Mouse (Mus musculus) erythroblast, adult 5-6 weeks (primary cell): Measurements from ENCODE around the gene Hist1h2bk. TPM values are rescaled to one million over a fixed set of nuclear protein-coding genes. Genes with fewer than 3 reads are reported as not detected.

Experiments used
- ATAC-seq: replicated peaks from 2 replicates; pipeline ENCODE4 v1.8.0; 2016; ENCODE audit warnings: moderate number of reproducible peaks, mild to moderate bottlenecking, moderate TSS enrichment, inconsistent platforms; ENCODE audit not compliant: poor library complexity, low FRiP score, severe bottlenecking
- total RNA-seq, 2 experiments: library from RNA; stranded (forward) in 1 of 2; stranded (reverse) in 1 of 2; fragments of 150-400 nt in 1 of 2; fragments of 200-764, 138-1000 nt in 1 of 2; gene quantifications; 2 replicates each; pipeline versions ENCODE4 v1.2.3 to v1.2.4; 2015 to 2017; ENCODE audit warnings: low replicate concordance in 2 of 2

Hist1h2bk gene
- total RNA-seq (2015; ENCODE audit: low replicate concordance): 14.6 and 64.4 TPM in 2 replicates
- total RNA-seq (2017; ENCODE audit: low replicate concordance): 627 and 660 TPM in 2 replicates

DNA sequence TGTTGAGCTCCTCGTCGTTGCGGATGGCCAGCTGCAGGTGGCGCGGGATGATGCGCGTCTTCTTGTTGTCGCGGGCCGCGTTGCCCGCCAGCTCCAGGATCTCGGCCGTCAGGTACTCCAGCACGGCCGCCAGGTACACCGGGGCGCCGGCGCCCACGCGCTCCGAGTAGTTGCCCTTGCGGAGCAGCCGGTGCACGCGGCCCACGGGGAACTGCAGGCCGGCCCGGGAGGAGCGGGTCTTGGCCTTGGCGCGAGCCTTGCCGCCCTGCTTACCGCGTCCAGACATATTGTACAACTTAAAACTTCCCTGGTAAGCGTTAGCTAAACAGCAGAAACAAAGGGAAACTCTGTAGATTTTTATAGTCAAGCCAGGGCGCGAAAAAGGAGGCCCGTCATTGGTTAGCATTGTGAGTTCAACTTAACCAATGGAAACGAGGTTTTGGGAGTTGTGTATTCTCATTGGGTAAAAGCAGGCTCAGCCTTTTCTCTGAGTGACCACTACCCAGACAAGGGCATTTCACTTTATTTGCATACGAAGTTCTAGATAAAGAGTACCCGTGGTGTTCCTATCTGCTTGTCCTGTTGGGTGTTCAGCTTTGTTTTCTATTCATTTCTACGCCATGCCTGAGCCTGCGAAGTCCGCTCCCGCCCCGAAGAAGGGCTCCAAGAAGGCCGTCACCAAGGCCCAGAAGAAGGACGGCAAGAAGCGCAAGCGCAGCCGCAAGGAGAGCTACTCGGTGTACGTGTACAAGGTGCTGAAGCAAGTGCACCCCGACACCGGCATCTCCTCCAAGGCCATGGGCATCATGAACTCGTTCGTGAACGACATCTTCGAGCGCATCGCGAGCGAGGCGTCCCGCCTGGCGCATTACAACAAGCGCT is at the start of gene Hist1h2bk, which contains the start of gene Hist1h2ah:
Hist1h2bk (plus strand) TSS at position 604 of the 882 bp plus-strand sequence.
Hist1h2ah (minus strand) TSS at position 302 of the 882 bp plus-strand sequence.
- peak; percentile 86 for ATAC-seq

DNA sequence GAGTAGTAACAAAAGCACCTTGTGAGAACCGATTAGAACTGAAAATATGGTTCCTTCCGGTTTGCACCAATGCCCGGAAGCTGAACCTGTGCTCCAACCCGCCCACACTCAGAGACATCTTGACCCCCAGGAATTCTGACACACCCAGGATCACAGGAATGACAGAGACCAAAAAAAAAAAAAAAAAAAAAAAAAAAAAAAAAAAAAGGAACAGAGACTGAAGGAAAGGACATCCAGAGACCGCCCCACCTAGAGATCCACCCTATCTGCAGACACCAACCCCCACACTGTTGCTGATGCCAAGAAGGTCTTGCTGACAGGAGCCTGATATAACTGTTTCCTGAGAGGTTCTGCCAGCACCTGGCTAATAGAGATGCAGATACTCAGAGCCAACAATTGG is 43.1 kb upstream of the Hist1h2bk start:
- no peak for ATAC-seq

DNA sequence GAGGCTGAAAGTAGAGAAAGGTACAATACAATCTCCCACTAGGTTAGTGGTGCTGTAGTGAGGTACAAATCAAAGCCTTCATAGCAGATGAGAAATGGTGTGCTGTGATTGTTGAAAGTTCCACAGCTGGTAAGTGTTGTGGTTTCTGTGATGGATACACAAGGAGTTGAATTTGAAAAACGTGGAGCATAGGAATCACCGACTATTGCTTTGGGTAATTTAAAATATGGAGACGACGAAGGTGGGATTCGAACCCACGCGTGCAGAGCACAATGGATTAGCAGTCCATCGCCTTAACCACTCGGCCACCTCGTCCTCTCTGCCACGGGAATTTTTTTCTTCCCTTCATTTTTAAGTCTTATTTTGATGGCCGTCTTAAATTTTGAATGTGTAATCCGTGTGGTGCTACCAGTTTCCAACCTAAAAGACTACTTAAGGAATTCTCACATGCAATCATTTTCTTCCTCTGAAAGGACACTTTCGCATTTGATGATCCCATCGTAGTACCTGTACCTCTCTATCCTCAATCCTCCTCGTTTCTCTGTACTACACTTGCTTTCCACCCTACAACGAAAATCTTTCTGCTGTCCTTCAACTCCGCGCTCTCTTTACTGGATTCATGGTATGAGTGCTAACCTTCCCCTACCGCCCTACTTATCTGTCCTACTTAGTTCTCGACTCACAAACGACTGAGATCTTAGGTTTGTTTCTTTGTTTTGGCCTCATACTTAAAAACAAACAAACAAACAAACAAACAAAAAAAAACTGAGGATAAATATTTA is 41.5 kb upstream of the Hist1h2bk start:
- no peak for ATAC-seq

DNA sequence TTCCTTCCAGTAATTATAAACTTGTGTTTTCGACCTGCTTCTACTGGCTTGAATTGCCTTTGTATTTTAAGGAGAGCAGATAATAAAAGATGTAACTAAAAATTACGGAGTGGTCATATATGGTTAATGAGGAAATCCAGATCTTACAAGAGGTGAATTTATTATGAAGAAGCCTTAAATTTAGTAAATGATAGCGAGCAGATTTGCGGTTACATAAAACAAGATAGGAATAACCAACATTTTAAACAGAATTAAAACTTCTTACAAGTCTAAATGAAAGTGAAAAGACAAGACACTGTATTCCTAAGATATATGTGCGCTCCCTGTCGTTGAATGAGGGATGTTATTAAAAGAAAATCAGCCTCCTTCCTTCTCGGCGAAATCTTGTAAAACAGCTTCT is 40.8 kb upstream of the Hist1h2bk start:
- no peak for ATAC-seq

DNA sequence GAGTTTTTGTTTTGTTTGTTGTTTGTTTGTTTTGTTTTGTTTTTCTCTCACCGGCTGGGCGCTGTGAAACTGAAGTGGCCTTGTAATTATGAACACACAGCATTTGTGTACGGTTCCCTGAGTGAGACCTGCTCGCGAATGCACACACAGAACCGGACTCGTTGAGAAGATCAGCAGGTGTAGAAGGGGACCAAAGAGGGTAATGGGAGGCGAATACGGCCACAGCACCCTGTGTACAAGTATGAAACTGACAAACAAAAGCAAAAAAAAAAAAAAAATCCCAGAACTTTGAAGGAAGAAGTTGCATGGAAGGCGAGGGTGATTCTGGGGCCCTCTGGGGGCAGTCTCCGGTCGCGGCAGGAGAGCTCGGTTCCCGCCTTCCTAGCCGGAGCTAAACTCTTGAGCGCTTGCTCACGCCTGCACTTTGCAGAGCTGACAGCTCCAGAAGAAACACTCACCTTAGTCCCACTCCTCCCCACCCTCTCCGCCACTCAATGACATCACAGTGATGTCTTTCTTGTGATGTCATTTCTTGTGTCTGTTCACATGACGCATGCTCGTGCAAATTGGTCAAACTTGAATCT is 40.2 kb upstream of the Hist1h2bk start:
- no peak for ATAC-seq

DNA sequence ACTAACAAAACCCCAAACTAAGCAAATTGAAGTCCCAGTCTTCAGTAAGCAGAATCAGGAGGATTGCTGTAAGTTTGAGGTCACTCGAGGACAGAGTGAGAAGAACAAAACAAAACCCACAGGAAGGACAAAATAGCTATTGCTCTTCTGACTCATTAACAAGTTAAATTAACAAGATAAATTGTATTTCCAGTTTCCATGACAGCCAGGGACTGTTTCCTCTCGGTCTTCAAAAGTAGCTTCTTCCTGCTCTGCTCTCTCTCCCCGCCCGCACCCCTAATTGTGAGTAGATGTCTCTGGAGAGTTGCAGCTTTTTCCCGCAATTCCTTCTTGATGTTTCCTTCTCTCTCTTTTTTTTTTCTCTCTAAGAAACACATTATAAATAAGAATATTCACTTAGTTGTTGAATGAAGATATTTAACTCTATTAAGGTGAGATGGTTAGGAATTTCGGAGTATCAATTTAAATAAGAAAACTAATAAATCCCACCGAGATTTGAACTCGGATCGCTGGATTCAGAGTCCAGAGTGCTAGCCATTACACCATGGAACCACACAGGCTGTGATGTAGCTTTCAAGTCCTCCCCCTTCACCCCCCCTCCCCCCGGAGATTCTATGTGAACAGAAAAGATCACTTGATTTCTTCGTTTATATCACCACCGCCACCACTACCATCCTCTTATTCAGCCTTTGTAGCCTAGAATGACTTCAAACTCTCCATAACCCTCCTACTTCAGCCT is 39.4 kb upstream of the Hist1h2bk start:
- ATAC-seq: no peak

DNA sequence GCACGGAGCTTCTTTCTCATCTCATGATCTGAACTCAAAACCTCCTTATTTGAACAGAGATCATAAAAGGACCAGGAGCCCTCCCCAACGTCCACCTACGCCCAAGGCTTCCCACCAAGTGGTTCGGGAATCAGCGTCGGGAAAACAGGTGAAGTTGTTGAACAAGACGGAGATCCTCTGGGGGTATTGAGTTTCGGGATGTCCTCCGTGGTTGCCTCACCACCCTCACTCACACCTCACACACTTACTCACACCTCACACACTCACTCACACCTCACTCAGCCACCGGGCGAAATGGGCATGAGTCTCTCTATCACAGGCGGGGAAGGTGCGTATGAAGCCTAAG is 38.9 kb upstream of the Hist1h2bk start:
- no peak for ATAC-seq

DNA sequence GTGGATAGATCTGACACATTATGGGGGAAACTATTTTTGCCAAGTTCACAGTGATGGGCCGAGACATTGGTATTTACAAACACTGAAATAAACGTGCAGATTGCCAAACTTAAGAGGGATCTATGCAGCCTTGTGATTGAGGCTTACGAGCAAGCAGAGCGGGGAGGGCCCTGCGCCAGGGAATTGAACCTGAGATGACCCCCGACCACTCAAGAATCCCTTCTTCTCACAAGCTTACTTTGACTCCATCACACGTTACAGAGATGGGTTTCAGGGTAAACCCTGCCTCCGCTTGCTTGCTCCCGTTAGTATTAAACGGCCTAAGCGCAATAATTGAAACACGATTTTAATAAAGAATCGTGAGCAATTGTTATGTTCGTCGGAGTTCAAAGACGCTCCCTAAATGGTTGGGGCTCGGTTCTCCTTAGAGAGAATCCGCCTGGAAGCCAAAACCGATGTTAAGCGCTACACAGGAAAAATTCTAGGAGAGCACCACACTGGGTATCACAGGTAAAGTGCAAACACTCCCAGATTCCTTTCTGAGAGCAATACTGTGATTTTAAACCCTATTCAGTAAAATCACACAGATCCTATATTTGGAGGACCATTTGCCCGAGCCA is 38.4 kb upstream of the Hist1h2bk start:
- ATAC-seq: no peak

DNA sequence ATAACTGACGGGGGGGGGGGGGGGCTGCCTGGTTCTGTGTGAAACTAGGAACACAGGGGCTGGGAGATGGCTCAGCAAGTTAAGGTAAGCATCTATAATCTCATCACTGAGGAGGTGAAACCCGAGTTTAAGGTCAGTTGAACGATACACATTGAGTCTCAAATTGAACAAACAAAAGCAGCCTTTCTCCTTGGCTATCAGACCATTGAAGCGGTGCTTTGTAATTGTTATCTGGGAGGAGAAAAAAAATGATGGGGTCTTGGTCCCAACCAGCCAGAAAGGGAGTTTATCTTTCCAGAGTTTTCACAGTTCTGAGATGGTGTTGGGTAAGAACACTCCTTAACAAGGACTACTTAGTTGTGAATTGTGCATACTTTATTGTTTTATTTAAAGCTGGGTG is 37.8 kb upstream of the Hist1h2bk start:
- no peak for ATAC-seq

DNA sequence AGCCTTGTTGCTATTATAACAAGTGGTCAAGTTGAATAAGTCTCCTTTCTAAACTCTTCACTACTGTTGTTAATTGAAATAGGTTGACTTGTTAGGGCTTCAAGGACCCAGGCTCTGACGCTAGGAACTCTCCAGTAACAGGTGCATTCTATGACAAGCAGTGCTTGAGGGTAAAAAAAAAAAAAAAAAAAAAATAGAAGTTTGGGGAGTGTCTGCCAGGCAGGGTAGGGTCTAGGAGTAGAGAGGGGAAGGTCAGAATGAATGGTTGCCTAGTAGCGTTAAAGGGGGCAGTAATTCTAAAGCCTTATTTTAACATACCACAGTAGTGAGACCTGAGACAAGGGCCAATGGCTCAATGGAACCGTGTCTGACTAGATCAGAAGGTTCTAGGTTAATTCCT is 37.3 kb upstream of the Hist1h2bk start:
- no peak for ATAC-seq

DNA sequence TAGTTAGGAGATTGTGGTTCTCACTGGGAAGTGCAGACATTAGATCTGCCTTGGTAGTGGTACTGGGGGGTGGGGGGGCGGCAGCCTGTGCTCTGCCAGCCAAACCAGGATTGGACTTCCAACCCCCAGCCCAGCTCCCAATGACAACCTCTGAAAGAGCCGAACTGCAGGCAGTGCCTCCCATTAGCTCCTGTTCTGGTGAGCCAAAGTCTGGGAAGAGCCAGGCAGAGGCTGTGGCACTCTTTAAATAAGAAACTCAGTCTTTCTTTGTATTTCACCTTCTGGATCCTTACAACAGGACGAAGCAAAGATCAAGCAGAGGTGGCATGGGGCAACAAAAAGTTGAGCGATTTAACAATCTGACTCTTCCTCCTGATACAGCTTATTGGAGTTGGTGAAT is 36.5 kb upstream of the Hist1h2bk start:
- ATAC-seq: no peak

DNA sequence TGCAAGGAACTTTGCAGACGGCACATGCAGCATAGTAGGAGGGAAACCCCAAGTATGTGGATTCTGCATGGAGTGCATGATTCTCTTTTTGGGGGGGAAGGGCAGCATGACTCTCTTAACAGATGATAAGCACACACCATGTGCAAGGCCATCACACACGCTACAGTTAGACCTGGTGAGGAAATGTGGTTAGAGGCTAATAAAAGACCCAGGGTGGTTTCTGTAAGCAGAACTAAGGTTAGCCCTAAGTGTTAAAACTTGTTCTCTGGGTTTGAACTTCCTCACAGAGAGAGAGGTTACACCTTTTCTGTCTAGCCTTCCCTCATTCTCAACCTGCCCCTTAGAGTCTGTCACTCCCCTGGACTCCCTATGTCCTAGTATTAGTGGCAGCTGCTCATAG is 34.3 kb upstream of the Hist1h2bk start:
- ATAC-seq: no peak

DNA sequence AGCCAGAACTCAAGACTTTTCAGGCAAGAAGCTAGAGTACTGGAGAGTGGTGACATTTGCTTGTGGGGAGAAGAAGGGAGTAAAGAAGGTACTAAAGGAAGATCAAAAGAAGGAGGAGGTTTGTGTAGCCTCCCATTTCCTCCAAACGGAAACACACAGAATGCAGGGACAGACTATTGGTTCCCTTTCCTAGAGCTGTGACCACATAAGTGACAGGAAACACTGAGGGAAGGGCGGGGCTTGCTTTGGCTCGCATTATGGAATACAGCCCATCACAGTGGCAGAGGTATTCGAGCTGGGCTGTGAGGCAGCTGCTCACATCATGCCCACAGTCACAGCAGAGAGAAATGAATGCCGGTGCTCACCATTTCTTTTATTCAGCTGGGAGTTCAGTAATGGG is 33.8 kb upstream of the Hist1h2bk start:
- ATAC-seq: no peak

DNA sequence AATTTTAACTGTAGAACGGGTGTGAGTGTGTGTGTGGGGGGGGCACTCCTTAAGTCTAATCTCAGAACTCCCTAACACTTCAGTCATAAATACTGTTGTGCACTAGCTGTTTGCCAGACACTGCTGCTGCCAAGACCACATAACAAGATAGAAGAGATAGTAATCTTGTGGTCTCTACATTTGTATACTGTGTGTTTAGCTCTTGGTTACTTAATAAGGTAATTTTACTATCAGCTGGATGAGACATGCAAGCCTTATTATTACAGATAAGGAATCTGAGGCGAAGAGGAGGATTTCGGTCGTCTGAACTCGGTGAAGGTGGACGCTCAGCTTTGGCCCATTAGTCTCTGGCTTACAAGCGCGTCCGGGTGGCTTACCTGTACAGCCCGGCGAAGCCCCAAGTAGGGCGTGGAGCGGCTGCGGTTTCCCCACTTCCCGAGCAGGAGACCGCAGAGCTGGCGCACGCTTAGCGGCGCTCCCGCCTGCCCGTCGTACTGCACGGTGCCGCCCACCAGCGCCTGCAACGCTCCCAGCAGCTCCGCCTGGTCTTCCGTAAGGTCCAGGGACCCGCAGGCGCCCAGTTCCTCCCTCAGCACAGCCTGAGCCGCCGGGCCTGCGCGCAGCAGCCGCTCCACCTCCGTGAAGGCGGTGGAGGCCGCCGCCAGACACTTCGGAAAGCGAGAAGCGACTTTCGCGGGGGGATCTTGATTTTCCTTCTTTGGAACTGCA is 29.9 kb upstream of the Hist1h2bk start:
- ATAC-seq: no peak

DNA sequence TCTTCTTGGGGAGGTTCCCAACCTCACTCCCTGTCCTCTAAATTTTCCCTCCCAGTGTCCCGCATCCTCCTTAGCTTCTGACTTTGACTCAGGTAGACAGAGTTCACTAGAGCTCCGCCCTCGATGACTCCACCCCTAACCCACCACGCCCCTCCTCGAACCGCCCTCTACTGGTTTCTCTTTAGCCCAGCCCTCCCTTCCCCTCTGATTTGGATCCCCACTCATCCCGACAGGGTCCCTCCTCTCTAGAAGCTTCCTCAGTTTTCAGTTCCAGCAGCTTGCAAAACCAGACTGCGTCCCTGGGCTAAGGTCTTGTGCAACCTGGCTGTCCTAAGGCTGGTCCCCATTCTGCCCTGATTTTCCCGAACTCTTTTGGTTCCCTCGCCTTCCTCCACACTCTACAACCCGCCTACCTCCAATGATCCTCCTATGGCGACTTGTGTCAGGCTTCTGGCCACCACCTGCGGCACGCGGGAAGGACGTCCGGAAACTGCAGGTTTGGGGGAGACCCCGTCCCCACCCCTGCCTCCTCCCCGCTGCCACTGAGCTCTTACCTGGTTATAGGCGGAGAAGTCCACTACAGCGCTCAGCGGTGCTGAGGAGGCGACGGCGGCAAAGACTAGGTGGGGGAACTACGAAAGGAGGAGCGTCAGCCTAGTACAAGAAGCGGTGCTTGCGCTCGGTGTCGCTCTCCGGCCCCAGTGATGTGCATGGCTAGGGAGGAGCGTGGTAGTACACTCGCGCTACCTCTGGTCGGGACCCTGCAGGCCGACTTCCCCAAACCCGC is 29.1 kb upstream of the Hist1h2bk start:
- peak; percentile 71 for ATAC-seq

DNA sequence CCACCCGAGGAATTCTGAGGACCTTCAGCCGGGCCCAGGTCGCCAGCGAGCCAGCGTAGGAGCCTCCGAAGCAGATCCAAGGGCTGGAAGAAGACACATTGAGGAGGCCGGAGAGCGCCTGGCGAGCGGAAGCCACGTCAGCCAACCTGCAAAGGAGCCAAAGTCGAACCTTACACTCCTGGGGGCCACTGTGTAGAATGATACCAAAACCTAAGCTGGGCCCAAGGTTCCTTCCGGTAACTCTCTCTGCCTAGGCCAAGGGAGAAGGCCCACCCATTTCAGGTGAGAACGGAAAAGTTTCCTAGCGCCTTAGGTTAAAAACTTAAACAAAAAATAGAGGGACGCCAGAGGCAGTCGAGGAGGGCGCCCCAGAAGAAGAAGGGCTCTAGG is 28.6 kb upstream of the Hist1h2bk start:
- no peak for ATAC-seq

DNA sequence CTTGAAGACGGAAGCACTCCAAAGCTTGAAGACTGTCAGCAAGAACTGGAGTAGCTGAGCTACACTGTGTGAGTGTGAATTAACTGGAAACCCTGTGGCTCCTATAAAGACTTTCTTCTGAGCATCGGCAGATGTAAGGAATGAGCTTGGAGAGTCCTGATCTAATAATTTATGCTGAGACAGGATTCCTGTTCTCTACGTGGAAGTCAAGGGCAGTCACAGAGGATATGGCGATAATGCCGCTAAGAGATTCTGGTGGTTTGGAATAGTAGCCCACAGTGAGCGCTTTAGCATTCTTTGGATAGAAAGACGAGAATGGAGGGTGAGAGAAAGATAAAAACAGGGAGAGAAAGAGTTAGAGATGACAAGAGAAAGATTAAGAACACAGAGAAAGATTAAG is 27.8 kb upstream of the Hist1h2bk start:
- no peak for ATAC-seq

DNA sequence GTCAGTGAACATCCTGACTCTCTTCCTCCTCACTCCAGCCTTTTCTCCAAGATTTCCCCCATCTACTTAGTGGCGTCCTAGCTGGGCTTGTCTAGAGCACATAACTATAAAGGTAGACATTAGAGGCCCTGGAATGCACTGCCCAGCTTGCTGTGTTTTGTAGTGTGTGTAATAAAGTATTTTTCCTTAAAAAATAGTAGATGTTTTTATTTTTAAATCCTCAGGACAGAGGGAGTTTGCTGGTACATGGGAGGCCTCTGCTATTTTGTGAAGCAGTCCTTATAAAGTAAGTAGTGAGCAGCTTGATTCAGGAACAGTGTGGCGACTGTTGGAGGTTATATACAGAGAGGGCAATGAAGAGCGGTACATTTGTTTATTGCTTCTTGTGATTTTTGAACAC is 27.0 kb upstream of the Hist1h2bk start:
- ATAC-seq: no peak
